Mouse (Mus musculus): Measurements from ENCODE around the gene Pex7. TPM values are rescaled to one million over a fixed set of nuclear protein-coding genes. Genes with fewer than 3 reads are reported as not detected.

Pex7 gene
- 30.7 TPM for polyA plus RNA-seq (2014; fragmentation: Illumina TruSeq; extraction: RNeasy Lipid Tissue Mini Kit (QIAGEN cat#74804); ENCODE audit: low read depth, low replicate concordance)

GRCm38 (mm10) chr10:19907246-19907804 is at the start of gene Pex7:
TSS of gene Pex7 (minus strand) at chr10:19907689.

GRCm38 (mm10) chr10:19934384-19935294 is 27.1 kb upstream of the Pex7 start, which contains the start of gene Map3k5:
TSS of gene Map3k5 (plus strand) at chr10:19934472.

GRCm38 (mm10) chr10:19850998-19851691 is 56.3 kb downstream of the Pex7 start, which contains the start of gene Slc35d3:
TSS of gene Slc35d3 (minus strand) at chr10:19851459.

Other genes starting within 250 kb of the Pex7 start
- gene Il20ra, start 195.1 kb downstream of the Pex7 start, polyA plus RNA-seq (2014; fragmentation: Illumina TruSeq; extraction: RNeasy Lipid Tissue Mini Kit (QIAGEN cat#74804); ENCODE audit: low read depth, low replicate concordance): 5.9 TPM
- 28.1 TPM for gene Slc35d3, start 56.2 kb downstream of the Pex7 start, polyA plus RNA-seq (2014; fragmentation: Illumina TruSeq; extraction: RNeasy Lipid Tissue Mini Kit (QIAGEN cat#74804); ENCODE audit: low read depth, low replicate concordance)
- gene Map3k5, start 26.8 kb upstream of the Pex7 start, polyA plus RNA-seq (2014; fragmentation: Illumina TruSeq; extraction: RNeasy Lipid Tissue Mini Kit (QIAGEN cat#74804); ENCODE audit: low read depth, low replicate concordance): 15.4 TPM
- gene Map7, start 240.8 kb upstream of the Pex7 start, polyA plus RNA-seq (2014; fragmentation: Illumina TruSeq; extraction: RNeasy Lipid Tissue Mini Kit (QIAGEN cat#74804); ENCODE audit: low read depth, low replicate concordance): 13.1 TPM